Mouse (Mus musculus) left cerebral cortex, adult 8-10 months (tissue): ENCODE data around the gene Gabrr3. TPM values are rescaled to one million over a fixed set of nuclear protein-coding genes. Genes with fewer than 3 reads are reported as not detected.

Experiments
- DNase-seq, 2 experiments: peaks; one replicate each; pipeline ENCODE4 v3.0.0; 2022; ENCODE audit warnings: low spot score in 2 of 2
- total RNA-seq, 4 experiments: library from RNA; stranded (reverse); gene quantifications; 2 replicates each; pipeline ENCODE4 v1.2.4; 2022

Gabrr3 gene
- total RNA-seq, 4 experiments from 2014 or later = 0.11 to 0.22 (median 0.11) TPM; not detected in 1

DNA sequence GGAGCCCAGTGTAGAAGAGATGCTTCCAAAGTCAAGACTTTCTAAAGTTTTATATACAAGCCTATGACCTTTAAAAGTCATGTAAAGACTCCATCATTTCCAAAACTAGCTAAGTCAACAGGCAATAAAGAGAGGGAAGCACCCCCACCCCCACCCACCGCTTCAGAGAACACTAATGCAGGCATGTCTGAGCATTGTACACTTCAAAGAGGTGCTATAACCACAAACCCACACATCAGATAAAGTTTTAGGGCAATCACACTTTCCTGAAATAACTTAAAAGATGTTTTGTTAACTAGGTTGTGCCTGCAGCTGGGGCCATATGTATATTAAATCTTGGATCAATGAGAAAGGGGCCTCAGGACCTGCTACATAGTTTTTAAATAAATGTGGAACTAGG lies 62.7 kb downstream of the Gabrr3 start:
- no peak for DNase-seq

DNA sequence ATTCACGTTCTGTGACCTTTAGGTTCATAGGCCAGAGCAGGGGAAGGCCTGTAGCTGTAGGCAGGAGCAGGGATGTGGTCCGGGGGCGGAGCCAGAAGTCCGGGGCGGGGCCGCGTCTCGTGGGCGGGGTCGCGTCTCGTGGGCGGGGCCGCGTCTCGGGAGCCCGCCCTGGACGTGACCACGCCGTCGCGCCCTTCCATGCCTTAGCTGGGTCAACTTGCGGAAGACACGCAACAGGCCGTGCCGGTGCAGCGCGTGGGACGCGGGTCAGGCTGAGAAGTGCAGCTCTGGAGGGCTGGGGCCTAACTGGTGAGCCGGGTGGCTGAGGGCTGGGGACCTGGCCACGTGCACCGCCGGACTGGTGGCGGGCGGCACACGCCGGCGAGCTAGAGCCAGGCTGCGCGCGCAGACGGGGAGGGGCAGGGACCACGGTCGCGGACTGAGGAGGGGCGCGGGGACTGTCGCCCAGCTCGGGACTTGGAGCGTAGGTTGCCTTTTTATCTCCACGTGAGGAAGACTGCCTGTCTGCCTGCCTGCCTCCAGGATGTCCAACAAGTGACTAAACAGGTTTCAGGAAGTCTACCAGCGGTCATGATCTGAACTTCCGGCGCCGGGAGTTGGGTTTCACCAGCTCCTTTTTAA lies 64.6 kb downstream of the Gabrr3 start, which contains the start of gene Riox2:
TSS of gene Riox2 (plus strand) at position 139 of the 642 bp plus-strand sequence.
- peak; percentile 58 to 63 for DNase-seq

DNA sequence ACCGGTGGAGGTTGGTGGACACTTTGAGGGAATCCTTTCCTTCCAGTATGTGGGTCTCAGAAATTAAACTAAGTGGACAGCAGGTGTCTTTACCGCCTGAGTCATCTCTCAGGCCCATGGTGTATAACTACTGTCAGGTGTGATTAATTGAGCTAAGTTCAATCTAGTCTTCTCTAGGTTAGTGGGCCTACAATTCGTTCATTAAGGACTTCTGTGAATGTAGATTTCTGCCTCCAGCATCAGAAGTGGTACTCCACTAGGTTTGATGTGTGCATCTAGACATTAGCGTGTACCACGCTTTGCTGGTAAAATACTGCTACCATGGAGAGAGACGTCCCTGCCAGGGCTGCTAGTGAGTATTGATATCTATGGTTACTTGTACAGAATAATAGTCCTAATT lies 65.4 kb downstream of the Gabrr3 start:
- no peak for DNase-seq

DNA sequence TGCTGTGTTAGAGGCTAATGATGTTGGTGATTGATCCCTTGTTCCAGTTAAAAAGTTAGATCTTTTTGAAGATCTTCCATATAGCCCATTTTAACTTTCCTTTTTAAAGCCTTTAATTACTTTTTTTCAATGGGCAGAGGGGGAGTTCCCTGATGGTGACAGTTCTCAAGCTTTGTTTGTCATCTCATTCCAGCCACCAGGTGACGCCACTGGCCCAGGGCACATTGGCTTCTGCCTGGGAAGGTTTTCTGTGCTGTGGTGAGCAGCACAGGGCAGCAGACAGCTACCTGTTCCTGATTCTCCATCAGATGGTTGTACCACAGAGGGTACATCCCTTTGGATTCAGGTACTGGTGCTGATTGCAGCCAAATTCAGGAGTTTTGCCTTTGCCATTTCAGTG lies 67.7 kb downstream of the Gabrr3 start:
- DNase-seq = peak in 1 of 2 experiments; percentile 39

DNA sequence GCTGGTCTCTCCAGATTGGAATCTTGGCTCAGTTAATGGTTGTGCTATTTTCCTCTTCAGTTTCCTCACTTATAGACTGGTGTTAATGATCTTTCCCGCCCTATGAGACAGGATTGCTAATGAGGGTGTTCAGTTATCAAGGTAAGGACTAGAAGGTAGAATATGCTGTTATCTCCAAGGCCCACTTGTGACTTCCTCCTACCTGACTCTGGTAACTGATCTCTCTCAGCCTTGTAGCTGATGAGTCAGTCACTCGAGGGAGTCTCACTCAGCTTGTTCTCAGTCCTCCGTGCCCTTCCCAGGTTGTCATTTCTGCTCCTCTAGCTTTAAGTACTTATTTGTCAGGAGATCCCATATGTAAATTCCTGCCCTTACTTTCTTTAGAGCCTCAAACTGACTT lies 70.8 kb downstream of the Gabrr3 start:
- no peak for DNase-seq

DNA sequence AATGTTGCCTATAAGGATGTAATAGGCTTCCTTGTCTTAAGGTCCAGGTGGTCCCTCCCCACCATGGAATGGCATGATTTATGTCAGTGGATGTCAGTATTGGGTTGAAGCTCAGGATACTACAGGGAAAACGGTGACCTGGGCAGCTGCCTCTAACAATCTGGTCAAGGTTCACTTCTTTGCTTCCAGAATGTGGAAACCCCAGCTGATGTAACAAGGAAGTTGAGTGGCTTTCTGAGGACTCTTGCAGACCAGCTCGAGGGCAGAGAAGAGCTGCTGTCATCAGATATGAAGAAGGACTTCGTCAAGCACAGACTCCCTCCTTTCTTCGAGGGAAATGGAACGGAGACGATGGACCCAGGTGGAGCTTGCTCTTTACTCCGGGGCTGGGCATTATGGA lies 80.1 kb downstream of the Gabrr3 start:
- no peak for DNase-seq

DNA sequence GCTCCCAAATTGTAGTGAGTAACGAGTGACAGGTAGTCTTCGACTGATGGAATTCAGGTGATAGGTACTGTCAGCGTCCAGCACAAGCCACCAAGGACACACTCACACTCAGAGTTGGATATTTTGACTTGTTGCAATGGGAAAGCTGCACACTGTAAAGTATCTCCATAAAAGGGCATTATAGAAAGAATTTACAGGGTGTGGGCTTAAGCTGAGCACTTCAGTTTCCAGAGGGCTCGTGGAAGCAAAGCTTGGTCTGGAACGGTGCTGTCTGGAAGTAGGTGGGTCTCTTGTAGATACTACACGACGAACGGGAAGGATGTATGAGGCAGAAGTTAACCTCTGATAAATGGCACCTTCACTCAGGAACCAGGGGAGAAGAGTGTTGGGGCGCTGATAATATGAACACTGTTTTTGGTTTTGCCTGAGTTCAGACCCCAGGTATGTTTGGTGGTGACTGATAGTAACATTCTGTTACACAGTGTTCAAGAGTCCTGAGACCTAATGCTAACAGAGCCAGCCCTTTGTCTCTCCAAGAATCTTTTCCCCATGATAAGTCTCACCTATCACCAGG lies 80.9 kb downstream of the Gabrr3 start:
- DNase-seq = no peak

DNA sequence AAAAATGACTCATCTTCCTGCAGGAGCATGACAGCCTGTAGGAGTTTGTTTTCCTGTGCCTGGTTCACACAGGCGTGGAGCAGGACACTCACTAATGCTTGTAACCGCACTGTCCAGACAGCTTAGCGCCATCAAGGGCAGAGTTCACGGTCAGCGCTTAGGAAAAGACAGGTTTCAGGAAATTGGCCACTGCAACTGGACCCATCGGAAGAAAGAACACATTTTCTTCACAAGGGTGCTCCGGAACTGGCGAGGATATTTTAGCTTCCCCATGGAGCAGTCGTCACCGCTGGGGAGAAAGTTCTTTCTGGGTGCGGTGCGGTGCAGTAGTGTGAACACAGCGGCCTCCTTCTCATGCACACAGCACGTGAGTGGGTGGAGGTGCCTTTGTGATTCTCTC lies 86.1 kb downstream of the Gabrr3 start:
- DNase-seq = no peak

DNA sequence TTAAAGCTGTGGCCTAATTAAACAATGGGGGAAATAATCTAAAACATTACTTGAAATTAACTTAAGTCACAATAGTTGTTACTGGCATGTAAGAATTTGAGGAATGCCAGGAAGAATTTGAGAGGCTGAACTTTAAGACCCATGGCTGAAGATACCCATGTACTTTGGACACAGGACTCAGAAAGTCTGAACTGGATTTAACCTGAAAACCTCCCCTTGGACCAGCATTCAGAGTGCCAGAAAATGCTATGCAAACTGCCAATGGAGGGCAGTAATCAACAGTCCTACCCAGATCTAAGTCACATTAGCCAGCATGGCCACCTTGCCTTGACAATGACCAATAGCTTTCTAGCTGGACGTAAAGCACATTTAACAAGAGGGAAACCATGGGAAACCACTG lies 90.8 kb downstream of the Gabrr3 start:
- no peak for DNase-seq

DNA sequence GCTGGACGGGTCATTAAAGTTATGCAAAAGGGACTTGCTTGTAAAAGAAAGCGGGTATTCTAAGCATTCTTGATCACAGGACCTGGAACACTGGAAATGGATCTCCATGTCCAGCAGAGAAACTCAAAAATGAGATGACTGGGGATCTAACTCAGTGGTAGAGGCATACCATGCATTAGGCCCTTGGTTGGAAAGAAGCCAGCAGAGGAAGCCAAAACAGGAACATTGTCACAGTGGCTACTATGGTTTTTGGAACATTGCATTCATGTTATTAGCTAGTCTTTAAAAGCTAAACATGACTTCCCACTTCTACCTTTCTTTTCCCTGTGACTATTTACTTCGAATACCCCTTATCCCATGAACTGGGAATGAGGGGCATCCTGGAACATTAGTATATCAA lies 92.0 kb downstream of the Gabrr3 start:
- no peak for DNase-seq

DNA sequence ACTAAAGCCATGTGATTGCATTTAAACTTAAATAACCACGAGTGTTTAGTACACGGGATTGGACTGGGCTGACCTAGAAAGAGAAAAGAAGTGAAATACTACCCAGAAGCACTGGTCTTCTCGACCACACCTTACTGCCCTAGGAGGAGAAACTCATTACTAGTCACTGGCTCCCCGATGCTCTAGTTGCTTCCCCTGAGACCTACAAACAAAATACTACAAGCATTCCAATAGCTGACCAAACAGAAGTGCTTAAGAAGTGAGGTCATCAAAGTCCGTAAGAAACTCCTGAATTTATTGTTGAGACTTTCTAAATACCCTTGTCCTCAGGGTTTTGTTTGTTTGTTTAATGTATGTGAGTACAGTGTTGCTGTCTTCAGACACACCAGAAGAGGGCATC lies 102.7 kb downstream of the Gabrr3 start:
- no peak for DNase-seq

Other genes with a start within 250 kb of the Gabrr3 start
- not detected for gene Olfr196, start 236.9 kb upstream of the Gabrr3 start, total RNA-seq
- gene Olfr198, start 203.8 kb upstream of the Gabrr3 start, total RNA-seq = not detected
- not detected for gene Olfr199, start 187.6 kb upstream of the Gabrr3 start, total RNA-seq
- gene Olfr201, start 134.7 kb upstream of the Gabrr3 start, total RNA-seq = not detected
- not detected for gene Olfr202, start 120.5 kb upstream of the Gabrr3 start, total RNA-seq
- gene Olfr203, start 108.5 kb upstream of the Gabrr3 start, total RNA-seq = not detected
- under 1 TPM in 1 of 4 experiments, not detected in 3; 0.13 TPM for gene Olfr204, start 89.1 kb upstream of the Gabrr3 start, total RNA-seq
- not detected for gene Olfr205, start 76.2 kb upstream of the Gabrr3 start, total RNA-seq
- gene Olfr206, start 58.1 kb upstream of the Gabrr3 start, total RNA-seq = not detected
- gene Olfr209, start 43.3 kb upstream of the Gabrr3 start, total RNA-seq = not detected
- gene Riox2, start 64.4 kb downstream of the Gabrr3 start, total RNA-seq = 10 to 100 TPM; 14.2 to 15.7 (median 14.8) TPM
- gene Crybg3, start 193.6 kb downstream of the Gabrr3 start, total RNA-seq = 1 to 10 TPM; 6.6 to 8.7 (median 8.2) TPM
- 10 to 100 TPM; 26.6 to 31.1 (median 28.9) TPM for gene Arl6, start 232.1 kb downstream of the Gabrr3 start, total RNA-seq